Mouse (Mus musculus): ENCODE data around the gene Foxb2.
A peak's percentile ranks its signal among the peaks of the same experiment; 100 is the strongest.

Gene Foxb2

DNA sequence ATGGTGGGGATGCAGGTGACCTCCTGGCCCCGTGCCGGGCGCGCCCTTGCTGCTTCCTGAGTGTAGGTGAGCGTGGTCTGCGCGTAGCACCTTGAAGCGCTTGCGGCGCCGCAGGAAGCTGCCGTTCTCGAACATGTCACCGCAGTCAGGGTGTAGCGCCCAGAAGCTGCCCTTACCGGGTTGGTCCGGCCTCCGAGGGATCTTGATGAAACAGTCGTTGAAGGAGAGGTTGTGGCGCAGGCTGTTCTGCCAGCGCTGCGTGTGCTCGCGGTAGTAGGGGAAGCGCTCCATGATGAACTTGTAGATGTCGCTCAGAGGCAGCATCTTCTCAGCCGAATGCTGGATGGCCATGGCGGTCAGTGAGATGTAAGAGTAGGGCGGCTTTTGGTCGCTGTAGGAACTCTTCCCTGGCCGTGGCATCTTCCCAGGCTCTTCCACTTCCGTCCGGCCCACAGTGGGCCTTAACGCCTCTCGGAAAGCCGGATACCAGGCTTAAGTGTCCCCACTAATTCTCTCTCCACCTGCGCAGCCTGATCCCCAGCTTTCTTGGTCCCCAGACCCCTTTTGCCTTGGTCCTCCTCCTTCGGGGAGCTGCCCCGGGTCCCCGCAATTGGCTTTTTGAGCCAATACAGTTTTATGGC is at the start of gene Foxb2:
Gene Foxb2, minus strand, starts transcription at position 585 of the 641 bp plus-strand sequence.
- DNase-seq (ENCODE audit: low read depth, low spot score), result peak; percentile 52

DNA sequence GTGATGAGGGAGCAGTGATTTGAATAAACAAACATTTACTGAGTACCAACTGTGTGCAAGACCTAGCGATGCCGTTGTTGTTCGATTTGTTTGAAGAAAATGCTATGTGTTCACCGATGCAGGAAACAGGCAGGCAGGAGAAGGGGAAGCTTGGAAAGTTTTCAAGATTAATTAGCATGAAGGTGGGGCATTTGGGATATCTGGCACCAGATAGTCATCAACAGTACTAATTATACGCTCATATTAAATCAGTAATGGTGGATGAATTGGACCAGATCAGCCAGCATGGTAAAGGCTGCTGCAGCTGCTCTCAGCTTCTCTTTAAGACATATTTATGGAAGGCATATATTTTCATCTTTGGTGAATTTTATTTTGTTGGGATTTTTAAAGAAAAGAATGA is 37.9 kb upstream of the Foxb2 start:
- no peak for DNase-seq (ENCODE audit: low read depth, low spot score)

DNA sequence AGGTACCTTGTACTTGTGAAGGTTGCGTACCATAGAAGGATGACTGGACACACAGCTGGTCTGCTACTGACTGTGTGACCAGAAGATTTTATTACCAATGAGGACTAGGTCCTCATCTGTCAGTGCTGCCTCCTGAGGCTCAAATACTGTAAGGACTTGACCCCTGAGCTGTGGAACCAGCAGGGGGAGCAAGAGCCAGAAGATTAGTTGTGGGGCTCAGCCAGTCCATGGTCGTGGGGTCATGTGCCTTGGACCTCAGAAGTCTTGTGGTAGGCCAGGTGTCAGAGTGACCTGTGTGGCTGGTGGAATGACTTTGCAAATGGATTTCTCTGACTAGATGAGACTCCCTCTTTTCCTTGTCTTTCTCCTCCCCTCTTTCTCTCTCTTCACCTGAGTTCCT is 29.5 kb upstream of the Foxb2 start:
- peak; percentile 52 for DNase-seq (ENCODE audit: low read depth, low spot score)

DNA sequence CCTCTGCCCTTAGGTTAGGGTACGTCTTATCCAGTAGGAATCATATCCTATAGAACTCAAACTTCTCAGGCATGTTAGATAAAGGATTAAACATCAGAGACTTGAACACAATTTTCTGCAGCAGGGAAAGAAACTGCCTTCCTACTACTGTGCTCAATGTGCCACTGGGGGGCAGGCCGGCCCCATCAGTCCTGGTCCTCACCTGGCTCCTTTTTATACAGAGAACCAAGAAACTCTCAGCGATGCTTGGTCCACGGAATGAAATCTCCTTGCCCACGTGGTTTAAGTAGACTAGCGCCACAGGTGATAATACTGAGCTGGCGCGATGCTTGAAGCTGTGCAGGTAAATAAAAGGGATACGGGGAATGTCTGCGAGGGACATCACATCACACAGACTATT is 26.1 kb upstream of the Foxb2 start:
- peak; percentile 39 for DNase-seq (ENCODE audit: low read depth, low spot score)

DNA sequence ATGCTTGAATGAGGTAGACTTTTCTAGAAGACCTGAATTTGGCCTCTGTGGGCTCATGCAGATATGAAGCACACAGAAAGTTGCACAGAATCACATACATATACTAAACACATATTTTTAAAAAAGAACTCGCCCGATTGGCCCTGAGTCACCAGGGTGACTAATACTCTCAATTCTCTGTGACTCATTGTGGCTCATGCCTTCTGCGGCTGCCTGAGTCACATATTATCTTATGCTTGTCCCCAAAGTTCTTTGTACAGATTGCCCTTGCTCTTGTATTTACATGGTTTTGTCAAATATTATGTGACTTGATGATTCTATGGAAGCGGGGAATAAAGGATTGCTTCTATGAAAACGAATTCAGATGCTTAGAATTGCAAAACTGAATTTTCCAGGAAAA is 25.0 kb upstream of the Foxb2 start:
- DNase-seq (ENCODE audit: low read depth, low spot score), result no peak

DNA sequence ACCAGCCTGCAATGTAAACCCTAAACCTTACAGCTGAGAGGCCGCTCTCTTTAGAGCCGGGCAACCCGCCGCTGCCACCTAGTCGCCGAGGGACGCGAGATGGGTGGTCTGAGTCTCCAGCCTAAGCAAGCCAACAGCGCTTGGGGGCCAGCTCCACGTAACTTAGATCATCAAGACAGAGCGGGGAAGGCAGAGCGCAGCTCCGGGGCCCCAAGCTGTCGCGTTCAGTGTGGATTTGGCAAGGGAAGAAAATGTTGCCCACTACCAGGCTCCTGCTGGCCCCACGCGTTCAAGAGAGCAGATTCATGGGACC is 2.8 kb upstream of the Foxb2 start:
- peak; percentile 20 for DNase-seq (ENCODE audit: low read depth, low spot score)

DNA sequence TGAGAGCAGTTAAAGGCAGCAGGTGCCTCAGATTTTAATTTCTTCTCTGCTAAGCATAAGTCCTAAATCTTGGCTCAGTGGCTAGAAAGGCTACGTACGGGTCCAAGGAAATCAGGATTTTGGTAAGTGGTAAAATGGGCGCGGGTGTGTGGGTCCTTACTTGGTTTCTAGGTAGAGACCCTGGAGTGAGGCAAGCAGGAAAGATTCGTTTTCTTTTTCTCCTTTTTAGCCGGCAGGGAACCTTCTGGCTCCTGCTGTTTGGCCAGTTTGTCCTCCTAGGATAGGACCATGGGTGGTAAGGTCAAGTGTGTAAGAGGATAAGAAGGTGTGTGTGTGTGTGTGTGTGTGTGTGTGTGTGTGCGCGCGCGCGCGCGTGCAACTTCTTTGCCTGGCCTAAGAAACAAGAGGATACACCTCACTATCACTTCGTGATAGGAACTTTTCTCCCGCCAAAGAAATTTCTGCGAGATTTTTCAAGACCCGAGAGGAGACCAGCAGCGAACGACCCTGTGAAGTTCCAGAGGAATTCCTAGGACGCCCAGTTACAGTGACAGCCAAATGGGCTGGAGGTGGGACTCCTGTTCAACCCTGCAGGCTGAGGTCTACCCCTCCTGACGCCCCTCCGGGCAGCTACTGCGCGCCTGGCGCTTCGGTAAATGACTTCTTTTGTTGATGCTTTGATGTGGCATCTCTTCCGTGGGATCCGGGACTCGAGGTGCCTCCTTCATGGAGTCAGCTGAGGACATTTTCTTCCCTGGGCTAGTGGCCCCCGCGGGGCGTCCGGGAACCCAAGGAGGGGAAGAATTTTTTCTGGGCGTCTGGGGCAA is 2.2 kb upstream of the Foxb2 start:
- peak; percentile 25 for DNase-seq (ENCODE audit: low read depth, low spot score)

DNA sequence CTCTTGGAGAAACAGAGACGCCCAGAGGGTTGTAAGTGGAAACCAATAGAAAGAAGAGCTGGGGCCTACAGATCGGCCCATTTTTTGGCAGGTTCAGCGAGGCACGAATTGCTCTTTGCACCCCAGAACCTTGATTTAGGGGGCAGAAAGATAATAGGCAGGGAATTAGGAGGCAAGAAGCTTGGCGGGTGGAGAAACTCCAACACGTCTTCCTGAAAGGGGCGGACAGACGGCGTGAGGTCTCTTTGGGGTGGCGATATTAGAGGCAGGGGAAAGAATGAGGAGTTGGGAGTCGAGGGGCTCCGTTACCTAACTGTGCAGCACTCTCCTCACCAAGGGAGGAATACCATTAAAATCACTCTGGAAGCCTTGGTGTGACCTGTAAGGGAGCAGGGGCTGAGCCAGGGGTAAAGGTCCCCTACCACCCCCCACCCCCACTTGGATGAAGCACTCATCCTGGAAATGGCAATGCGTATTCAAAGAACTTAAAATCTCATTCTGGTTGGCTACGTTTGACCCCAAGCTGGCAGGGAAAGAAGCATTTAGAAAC is 1.5 kb upstream of the Foxb2 start:
- DNase-seq (ENCODE audit: low read depth, low spot score), result peak; percentile 16

DNA sequence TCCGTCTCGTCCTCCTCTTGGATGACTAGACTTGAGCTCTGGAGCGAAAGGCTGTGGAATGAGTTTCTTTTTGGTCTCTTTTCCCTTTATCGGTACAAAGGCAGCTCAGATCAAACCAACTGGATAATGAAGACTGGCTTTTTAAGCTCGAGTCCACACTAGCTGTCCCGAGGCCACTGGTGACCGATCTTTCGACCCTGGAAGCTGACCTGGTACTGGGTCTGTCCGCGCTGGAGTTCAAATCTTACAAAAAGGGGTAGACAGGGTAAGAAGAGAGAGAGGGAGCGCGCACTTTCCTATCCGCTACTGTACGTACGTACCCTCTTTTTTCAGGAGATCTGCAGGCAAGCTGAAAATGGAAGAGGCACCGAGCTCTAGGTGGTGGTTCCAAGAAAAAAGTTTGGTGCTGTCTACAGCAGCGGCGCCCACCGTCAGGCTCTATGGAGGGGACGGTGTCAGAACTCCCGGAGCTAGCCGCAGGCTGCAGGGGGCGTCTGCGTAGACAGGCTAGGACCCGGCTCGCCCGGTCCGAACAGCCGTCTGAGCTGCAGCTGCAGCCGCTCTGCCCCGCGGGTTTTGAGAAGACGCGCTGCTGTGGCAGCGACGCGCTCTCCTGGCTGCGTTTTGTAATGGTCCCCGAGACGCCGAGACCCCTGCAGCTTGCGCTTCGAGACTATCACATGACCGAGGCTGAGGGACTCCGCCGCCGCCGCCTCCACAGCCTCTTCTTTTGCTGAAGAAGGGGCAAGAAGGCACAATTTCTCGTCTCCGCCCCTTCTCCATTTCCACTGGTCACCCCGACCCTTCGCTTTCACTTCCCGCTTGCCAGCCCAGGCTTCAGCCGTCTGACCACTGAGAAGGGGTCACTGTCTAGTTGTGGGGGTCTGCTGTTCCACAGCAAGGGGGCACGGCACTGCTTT is 597 bp upstream of the Foxb2 start:
- DNase-seq (ENCODE audit: low read depth, low spot score), result peak; percentile 32

DNA sequence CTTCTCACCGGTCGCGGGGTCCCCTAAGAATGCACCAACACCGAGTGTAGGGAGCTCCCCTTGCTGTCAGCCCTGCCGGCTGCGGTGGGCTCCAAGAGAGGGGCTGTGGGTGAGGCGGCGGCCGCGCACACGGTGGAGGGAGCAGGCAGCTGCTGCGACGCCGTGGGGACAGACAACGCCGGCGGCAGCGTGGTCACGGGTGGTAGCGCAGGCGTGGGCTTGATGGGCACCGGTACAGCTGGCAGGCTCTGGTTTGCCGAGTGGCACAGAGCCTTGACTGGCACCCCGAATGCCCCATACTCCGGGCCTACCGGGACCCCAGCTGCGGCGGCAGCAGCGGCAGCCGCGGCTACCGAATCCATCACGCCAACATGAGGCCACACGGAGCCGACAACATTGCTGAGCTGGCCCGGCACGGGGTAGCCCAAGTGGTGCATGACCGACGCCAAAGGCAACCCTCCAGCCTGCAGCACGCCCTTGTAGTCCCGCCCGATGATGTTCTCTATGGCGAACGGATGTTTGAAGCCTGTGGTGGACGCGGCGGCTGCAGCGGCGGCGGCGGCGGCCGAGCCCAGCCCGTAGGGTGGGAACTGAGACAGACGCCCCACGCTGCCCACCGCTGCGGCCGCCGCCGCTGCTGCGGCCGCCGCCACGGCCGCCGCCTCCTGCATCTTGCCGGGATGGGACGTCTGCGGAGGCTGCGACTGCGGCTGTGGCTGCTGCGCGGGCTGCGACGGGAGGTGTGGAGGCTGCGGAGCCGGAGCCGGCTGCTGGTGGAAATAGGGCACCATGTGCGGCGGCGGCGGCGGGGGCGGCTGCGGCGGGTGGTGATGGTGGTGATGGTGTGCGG is 1.0 kb downstream of the Foxb2 start:
- peak; percentile 30 for DNase-seq (ENCODE audit: low read depth, low spot score)

DNA sequence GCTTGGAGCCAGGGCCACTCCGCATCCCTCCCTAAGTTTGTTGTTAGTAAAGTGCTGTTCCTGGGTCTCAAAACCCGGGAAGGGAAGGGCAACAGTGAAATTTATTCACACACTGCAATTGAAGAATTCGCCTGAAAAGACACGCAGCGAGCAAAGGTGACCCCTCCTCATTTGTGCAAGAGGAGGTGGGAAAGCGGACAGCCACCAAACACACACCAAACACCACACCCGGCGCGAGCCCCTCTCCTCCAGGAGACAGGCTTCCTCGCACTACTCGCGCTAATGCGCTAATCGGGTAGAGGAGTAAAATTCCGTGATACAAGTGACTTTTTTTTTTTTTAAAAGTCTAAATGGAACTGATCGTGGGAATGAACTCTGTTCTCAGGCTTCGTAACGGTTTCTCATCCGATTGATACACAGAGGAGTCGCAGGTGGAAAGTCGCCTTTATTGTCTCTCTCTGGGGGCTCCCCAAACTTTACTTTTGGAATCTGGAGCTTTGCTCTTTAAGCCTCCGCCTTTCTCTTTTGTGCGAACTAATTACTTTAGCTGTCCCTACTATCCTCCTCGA is 2.3 kb downstream of the Foxb2 start:
- DNase-seq (ENCODE audit: low read depth, low spot score), result peak; percentile 47

DNA sequence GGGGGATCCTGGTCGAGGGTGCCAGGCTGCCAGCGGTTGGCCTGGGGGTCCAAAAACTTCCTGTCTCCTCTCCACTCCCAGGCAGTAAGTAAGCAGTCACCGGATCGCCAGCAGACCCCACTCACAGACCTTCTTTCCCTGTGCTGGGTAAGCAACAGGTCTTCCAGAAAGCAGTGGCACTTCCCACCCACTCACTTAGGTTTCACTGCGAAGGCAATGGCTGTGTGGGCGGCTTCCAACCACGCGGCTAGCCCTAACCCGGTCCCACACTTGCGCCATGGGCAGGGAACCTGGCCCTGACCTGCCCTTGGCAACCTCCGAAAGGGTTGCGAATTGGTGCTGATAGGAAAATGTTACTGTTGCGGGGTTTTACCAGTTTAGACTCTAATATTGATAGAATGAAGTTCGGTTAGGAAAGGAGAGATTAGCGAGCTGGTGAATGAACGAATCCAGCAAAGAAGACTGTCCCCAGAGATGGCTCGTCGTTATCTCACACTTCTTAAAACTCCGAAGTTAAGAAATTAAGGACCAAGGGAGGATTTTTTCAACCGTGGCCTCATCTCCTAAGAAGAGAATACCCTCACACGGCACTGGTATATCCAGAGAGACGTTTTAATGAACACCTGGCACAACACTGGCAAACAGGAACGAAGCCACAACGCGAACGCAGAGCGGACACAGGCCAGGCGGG is 3.0 kb downstream of the Foxb2 start:
- DNase-seq (ENCODE audit: low read depth, low spot score), result peak; percentile 41

DNA sequence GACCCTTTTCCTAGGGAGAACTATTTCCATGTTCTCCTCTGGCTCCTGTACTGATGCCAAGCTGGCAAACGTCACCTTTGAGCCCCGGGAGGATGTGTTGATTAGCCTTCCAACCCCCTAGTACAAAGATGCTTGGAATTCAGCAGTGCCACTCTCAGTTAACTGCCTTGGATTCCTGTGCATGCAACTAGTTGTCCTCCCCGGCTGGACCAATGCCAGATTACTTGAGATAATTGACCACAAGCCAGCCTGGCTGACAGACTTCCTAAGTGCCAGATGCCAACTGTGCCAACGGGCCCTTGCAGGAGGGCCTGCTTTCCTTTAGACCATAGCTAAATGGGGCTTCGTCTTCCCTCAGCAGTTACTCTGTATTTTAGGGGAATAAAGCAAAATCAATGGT is 5.1 kb downstream of the Foxb2 start:
- no peak for DNase-seq (ENCODE audit: low read depth, low spot score)

DNA sequence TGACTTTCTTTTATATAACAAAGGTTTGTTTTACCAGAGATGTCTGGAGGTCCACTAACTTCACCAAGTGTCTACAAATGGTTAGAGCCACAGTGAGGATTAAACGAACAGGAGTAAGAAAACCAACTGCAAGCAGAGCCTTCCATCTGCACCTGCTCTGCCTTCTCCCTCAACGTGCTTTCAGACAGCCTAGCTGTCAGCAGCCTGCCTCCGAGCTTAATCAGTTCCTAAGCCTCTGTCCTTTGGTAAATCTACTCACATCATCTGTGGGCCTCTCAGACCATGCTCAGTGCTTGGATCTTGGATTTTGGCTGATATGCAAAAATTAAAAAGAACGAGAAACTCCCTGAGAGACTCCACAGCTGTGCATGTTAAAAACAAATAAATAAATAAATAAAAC is 15.0 kb downstream of the Foxb2 start:
- DNase-seq (ENCODE audit: low read depth, low spot score), result no peak

DNA sequence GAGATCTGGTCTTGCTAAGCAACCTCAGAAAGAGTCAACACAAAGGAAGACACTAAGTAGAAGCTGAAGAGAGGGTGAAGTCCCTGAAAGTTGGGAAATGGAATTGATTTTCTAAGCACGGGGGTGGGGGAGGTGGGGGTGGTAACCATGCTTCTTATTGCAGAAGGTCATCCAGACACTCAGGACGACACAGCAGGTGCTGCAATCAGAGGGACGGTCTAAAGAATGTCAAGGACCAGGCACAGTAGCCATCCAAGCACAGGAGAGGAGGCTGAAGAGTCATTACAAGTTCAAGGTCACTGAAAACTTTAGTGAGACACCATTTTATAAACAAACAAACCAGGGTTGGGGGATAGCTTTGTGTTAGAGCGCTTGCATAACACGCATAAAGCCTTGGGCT is 16.9 kb downstream of the Foxb2 start:
- DNase-seq (ENCODE audit: low read depth, low spot score), result peak; percentile 35

DNA sequence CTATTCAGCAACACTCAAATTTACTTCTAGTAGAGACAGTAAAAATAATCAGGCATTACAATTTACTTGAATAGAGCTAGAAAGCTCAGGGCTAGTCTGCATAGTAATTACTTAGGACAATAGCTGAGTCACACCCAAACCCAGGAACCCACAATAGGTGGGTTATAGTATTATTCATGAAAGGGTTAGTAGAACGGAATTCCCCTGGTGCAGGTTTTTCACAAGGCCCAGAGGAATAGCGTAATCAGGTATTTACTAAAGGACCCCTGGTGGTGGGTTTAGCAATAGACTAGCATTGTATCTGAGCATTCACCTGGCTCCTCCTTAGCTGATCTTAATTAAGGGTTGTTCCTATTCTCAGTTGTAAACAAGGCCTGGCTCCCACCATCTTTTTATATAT is 29.5 kb downstream of the Foxb2 start:
- DNase-seq (ENCODE audit: low read depth, low spot score), result peak; percentile 38

DNA sequence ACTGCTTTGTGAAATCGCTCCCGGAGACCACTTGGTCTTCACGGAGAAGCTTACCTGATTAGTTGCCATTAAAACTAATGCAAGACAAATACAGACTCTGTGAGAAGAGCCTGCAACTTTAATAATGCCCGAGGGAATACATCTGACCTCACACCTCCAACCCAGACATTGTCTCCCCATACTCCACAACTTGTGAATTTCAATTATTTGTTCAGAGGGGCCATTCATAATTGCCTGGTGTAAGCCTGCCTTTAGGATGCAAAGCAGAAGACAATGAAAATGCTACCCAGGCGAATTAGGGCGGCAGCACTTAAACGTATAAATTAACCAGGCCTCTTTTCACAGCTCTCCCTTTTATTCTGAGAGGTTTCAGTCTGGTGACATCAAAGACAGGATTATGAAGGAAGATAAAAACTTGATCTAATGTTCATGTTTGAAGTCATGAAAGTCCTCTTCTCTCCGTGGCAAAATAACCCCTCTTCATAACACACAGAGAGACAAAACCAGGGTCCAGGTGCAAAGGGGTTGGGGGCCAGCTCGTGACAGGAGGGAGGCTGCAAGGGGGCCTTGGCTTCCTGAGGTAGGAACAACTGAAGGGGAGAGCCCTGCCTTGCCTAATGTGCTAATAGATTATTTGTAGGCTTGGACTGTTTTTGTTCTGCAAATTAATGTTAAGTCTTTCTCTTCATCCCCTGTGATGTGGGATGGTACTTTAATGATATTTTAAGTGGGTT is 31.9 kb downstream of the Foxb2 start:
- DNase-seq (ENCODE audit: low read depth, low spot score), result no peak

DNA sequence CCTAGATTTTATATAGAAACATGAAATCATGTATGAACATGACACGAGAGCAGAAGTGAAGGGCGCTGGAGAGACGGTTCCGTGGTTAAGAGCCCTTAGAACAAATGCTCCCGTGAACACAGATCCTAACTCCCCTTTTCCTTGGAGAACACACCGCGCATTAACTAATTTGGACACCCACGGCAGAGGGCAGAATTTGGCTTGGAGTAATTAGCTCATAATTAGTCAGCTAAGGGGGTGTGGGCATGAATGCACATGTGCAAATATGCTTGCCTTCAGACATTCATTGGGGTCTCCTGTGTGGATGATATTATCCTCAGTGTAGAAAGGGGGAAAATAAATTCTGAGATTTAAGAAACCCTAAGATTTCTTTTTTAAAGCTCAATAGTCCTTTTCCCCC is 32.6 kb downstream of the Foxb2 start:
- no peak for DNase-seq (ENCODE audit: low read depth, low spot score)

DNA sequence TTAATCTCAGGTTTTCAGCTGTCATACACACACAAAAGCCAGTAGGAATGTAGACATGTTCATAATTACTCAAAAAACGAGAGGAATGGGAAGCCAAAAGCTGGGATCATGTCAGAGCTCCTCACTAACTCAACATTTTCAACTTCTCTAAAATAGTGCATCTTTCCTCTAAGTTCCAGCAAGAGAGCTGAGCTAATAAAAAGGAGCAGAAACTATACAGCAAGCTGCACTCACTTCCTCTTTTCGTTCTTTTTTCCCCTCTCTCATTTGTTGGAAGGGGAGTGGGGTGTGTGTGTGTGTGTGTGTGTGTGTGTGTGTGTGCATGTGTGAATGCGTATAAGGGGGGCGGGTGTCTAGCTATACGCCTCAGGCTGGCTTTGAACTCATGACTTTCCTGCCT is 45.9 kb downstream of the Foxb2 start:
- DNase-seq (ENCODE audit: low read depth, low spot score), result no peak

DNA sequence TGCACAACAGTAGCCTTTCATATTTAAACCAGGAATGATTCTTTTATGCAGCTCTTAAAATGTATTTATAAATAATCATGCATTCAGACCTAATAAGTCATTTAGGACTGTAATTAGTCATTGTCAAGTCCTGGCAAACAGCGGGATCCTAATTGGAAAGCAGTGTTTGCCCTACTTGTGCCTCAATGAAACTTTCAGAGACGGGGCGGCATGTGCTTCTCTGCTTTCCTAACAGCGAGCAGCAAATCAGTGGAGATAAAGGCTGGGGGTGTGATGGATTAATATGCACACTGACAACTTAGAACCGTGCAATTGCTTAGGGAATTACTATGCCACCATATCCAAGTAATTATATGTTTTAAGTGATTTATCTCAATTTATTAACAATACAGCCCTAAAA is 48.4 kb downstream of the Foxb2 start:
- DNase-seq (ENCODE audit: low read depth, low spot score), result no peak
